In the genomic region with DNA sequence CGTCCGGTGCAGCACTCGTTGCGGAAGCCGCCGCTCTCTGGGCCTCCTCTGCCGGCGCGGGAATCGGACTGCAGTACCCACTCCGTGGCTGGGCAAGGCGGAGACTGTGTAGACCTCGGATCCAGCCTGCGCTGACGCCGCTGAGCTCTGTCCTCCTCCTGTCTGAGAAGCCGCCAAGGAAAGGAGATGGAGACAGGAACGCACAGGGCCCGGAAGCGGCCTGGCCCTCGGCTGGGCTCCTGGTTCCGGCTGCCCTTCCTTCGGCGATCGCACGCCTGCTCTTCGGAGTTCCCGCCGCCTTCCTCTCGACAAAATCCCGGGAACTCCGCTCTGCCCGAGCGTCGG, we compare ENCODE assay signal across 8 mouse cellular contexts. TPM values are rescaled to one million over a fixed set of nuclear protein-coding genes. Genes with fewer than 3 reads are reported as not detected.
DNase-seq lines count a peak whose midpoint lies in the region; ATAC-seq and TF ChIP-seq lines count a peak whose summit lies in the region.

No protein-coding gene starts in this region.

- H3K9me3 ChIP-seq in lung, postnatal 0 days (ENCODE audit: low read length) = no peaks in the 10 kb centered on the region
- no peaks in the 10 kb centered on the region for H3K9me3 ChIP-seq in limb, embryonic 15.5 days

- no peak for TF ChIP-seq EP300 in lung, postnatal 0 days (IDR thresholded peaks at IDR 0.05)

- no peak for TF ChIP-seq POLR2A in olfactory bulb, adult 2 months (IDR thresholded peaks at IDR 0.05; ENCODE audit: insufficient read depth, low read depth, low read length)

- peak overlapping the region; percentile 88 for H3K4me3 ChIP-seq in lung, postnatal 0 days (ENCODE audit: low read depth, low read length)
- H3K4me3 ChIP-seq in limb, embryonic 15.5 days = peak overlapping the region; percentile 94
- peak overlapping the region; percentile 89 for H3K4me3 ChIP-seq in olfactory bulb, adult 2 months (ENCODE audit: insufficient read depth, low read depth, low read length)

- peak overlapping the region; percentile 85 for H3K4me2 ChIP-seq in lung, postnatal 0 days (replicated peaks; ENCODE audit: low read depth, low read length)
- H3K4me2 ChIP-seq in limb, embryonic 15.5 days = peak overlapping the region; percentile 90

- peak; percentile 29 for ATAC-seq in lung, postnatal 0 days
- 0 out of 2 replicates have a peak, but pooled peaks have one; percentile 4 for ATAC-seq in erythroblast, adult 5-6 weeks (replicated peaks; ENCODE audit: low FRiP score, poor library complexity, severe bottlenecking)
- ATAC-seq in limb, embryonic 15.5 days (ENCODE audit: insufficient number of reproducible peaks, low FRiP score, low TSS enrichment, low read depth) = no peak; the same call in none of the 2 replicates

- no peaks in the 10 kb centered on the region for H3K27me3 ChIP-seq in lung, postnatal 0 days (replicated peaks; ENCODE audit: insufficient read depth, low read length)
- no peaks in the 10 kb centered on the region for H3K27me3 ChIP-seq in limb, embryonic 15.5 days

- no peaks in the 10 kb centered on the region; the same call in 1 of the 2 replicates for H3K36me3 ChIP-seq in lung, postnatal 0 days (ENCODE audit: insufficient read depth, low read length)
- H3K36me3 ChIP-seq in limb, embryonic 15.5 days = peaks cover 1% of the 10 kb centered on the region; the same call in 1 of the 2 replicates

- DNase-seq in lung, postnatal 0 days (ENCODE audit: low spot score) = peak; percentile 67
- no peak for DNase-seq in lung, postnatal 10 days
- no peak for DNase-seq in adipocyte (ENCODE audit: low spot score)
- DNase-seq in left cerebral cortex, adult 9 months (ENCODE audit: low spot score in 2 of 2) = no peak
- no peak for DNase-seq in cerebellum, adult 8-10 months

- peaks cover 9% of the 10 kb centered on the region; the same call in 1 of the 2 replicates for H3K4me1 ChIP-seq in lung, postnatal 0 days (ENCODE audit: insufficient read depth, low read depth, low read length)
- peaks cover 39% of the 10 kb centered on the region for H3K4me1 ChIP-seq in limb, embryonic 15.5 days
- peaks cover 8% of the 10 kb centered on the region; the same call in 1 of the 2 replicates for H3K4me1 ChIP-seq in olfactory bulb, adult 2 months (ENCODE audit: control insufficient read depth, insufficient read depth, low read length)

- TF ChIP-seq CTCF in lung, postnatal 0 days (IDR thresholded peaks at IDR 0.05) = no peak
- TF ChIP-seq CTCF in olfactory bulb, adult 2 months (IDR thresholded peaks at IDR 0.05; ENCODE audit: insufficient read depth, low read depth, low read length) = no peak

- 1% methylated on average over 29 of the region's 35 CpGs for WGBS in lung, postnatal 0 days
- WGBS in limb, embryonic 15.5 days = 0% methylated on average over 35 of the region's 35 CpGs
- under 1% methylated on average over 35 of the region's 35 CpGs for WGBS in olfactory bulb, adult 2 months

- peak overlapping the region; percentile 97 for H3K9ac ChIP-seq in lung, postnatal 0 days (replicated peaks; ENCODE audit: low read depth)
- peak overlapping the region; percentile 91 for H3K9ac ChIP-seq in limb, embryonic 15.5 days

- peak overlapping the region; percentile 99 for H3K27ac ChIP-seq in lung, postnatal 0 days (ENCODE audit: low read length)
- H3K27ac ChIP-seq in limb, embryonic 15.5 days = peak overlapping the region; percentile 97
- H3K27ac ChIP-seq in olfactory bulb, adult 2 months (ENCODE audit: insufficient read depth, low read depth, low read length) = peak overlapping the region; percentile 91

RNA-seq across cellular contexts. Expression of a gene that starts 0.6 kb away (rescaled TPM):
- 19.5 and 20.0 TPM in 2 replicates for polyA plus RNA-seq in lung, postnatal 0 days (2015; fragmentation: Nextera tagmentation; extraction: Ambion mirVana)
- 37.1 and 44.3 TPM in 2 replicates for total RNA-seq in erythroblast, adult 5-6 weeks (2015; ENCODE audit: low replicate concordance)
- 72.2 and 83.8 TPM in 2 replicates for total RNA-seq in erythroblast, adult 5-6 weeks (2017; ENCODE audit: low replicate concordance)
- 34.5 and 36.6 TPM in 2 replicates for polyA plus RNA-seq in limb, embryonic 15.5 days (2015; fragmentation: Nextera tagmentation; extraction: Ambion mirVana)
- polyA plus RNA-seq in olfactory bulb, adult 2 months (2012; ENCODE audit: insufficient read depth, insufficient read length, low replicate concordance, missing spikeins) = not detected in 2 replicates

RNA-seq across cellular contexts. Expression of a gene that starts 32.5 kb away (rescaled TPM):
- 3.2 and 5.0 TPM in 2 replicates for polyA plus RNA-seq in lung, postnatal 0 days (2015; fragmentation: Nextera tagmentation; extraction: Ambion mirVana)
- 0.63 TPM in 1 of 2 replicates, not detected in the other for total RNA-seq in erythroblast, adult 5-6 weeks (2015; ENCODE audit: low replicate concordance)
- 0.68 and 0.98 TPM in 2 replicates for total RNA-seq in erythroblast, adult 5-6 weeks (2017; ENCODE audit: low replicate concordance)
- polyA plus RNA-seq in limb, embryonic 15.5 days (2015; fragmentation: Nextera tagmentation; extraction: Ambion mirVana) = 3.9 and 4.6 TPM in 2 replicates
- polyA plus RNA-seq in olfactory bulb, adult 2 months (2012; ENCODE audit: insufficient read depth, insufficient read length, low replicate concordance, missing spikeins) = not detected in 2 replicates
